Mouse (Mus musculus): ENCODE data around the gene Glt1d1.

GRCm38 (mm10) chr5:127639635-127640034, 7.6 kb downstream of the Glt1d1 start:
- TF ChIP-seq CTCF (IDR thresholded peaks at IDR 0.05 in 2 of 3, conservative IDR thresholded peaks at IDR 0.05 in 1 of 3; ENCODE audit: control insufficient read depth in 1 of 3, insufficient read depth in 1 of 3, low read depth in 2 of 3, low read length in 3 of 3, poor library complexity in 1 of 3, severe bottlenecking in 1 of 3) (no peak), MAZ (IDR thresholded peaks at IDR 0.05; ENCODE audit: low read depth, low read length) (no peak), E2F4 (IDR thresholded peaks at IDR 0.05; ENCODE audit: borderline replicate concordance, low read depth, low read length) (no peak), POLR2A (IDR thresholded peaks at IDR 0.05; ENCODE audit: control insufficient read depth in 1 of 2, insufficient read depth in 1 of 2, low read depth in 1 of 2, low read length in 2 of 2, poor library complexity in 1 of 2) (no peak), GATA1 (IDR thresholded peaks at IDR 0.05; ENCODE audit: low read depth, low read length) (no peak)

Data from MEL (cell line).